In the genomic region with DNA sequence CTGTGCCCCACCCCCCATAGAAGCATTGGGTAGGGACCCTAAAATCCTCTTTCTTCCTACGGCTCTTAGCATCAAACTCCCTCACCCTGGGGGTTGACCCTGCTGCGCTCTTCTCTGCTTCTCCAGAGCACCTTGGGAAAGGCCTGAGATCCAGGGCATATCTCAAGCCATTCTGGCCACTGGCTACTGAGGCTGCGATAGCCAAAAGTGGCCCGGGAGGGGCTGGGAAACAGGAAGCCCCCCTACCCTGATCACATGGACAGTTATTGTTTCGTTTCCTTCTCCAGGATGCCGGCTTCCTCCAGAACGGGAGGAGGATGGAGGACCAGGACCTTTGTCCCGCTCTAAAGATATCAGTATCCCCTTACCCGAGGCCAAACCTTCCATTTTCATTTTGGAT, we compare ENCODE assay signal across 8 mouse cellular contexts. TPM values are rescaled to one million over a fixed set of nuclear protein-coding genes. Genes with fewer than 3 reads are reported as not detected.
DNase-seq lines count a peak whose midpoint lies in the region; ATAC-seq and TF ChIP-seq lines count a peak whose summit lies in the region.

A gene (minus strand): TSS at position 174 of the 400 bp plus-strand sequence.

- 0 out of 2 replicates have a peak within 1 kb of the TSS, but pooled peaks have one; percentile 6 for H3K27ac ChIP-seq in intestine, embryonic 15.5 days
- H3K27ac ChIP-seq in liver, postnatal 0 days (ENCODE audit: low read depth), result peak within 1 kb of the TSS; percentile 41
- H3K27ac ChIP-seq in stomach, embryonic 14.5 days (ENCODE audit: low read length), result peak within 1 kb of the TSS; percentile 52; the same call in 1 of the 2 replicates

- TF ChIP-seq EP300 in liver, postnatal 0 days (IDR thresholded peaks at IDR 0.05; ENCODE audit: low read depth), result no peak; the same call in 1 of the 2 replicates

- peak within 1 kb of the TSS; percentile 95 for H3K4me3 ChIP-seq in E14TG2a.4 (replicated peaks; ENCODE audit: low read length)
- H3K4me3 ChIP-seq in intestine, embryonic 15.5 days (replicated peaks), result peak within 1 kb of the TSS; percentile 75
- H3K4me3 ChIP-seq in liver, postnatal 0 days (ENCODE audit: low read depth, low read length), result peak within 1 kb of the TSS; percentile 98
- H3K4me3 ChIP-seq in stomach, embryonic 14.5 days (ENCODE audit: low read depth, low read length), result peak within 1 kb of the TSS; percentile 75

- no peak for TF ChIP-seq CTCF in E14TG2a.4 (conservative IDR thresholded peaks at IDR 0.05; ENCODE audit: low read length)
- TF ChIP-seq CTCF in liver, postnatal 0 days (IDR thresholded peaks at IDR 0.05; ENCODE audit: low read depth), result no peak

- H3K9ac ChIP-seq in intestine, embryonic 15.5 days, result no peak within 1 kb of the TSS
- no peak within 1 kb of the TSS for H3K9ac ChIP-seq in liver, postnatal 0 days (replicated peaks)
- H3K9ac ChIP-seq in stomach, embryonic 14.5 days (replicated peaks; ENCODE audit: low read depth, low read length), result no peak within 1 kb of the TSS

- DNase-seq in adrenal gland, adult 2 months, result peak; percentile 58
- no peak for DNase-seq in gonadal fat pad, adult 2 months (ENCODE audit: low read depth)
- DNase-seq in liver, postnatal 0 days, result no peak
- no peak for DNase-seq in spleen, postnatal 14 days (ENCODE audit: low spot score in 2 of 2)
- DNase-seq in frontal cortex, postnatal 36 days (ENCODE audit: low spot score in 2 of 2), result no peak

- H3K9me3 ChIP-seq in E14TG2a.4 (ENCODE audit: low read length), result no peaks in the 10 kb centered on the region
- H3K9me3 ChIP-seq in intestine, embryonic 15.5 days, result no peaks in the 10 kb centered on the region
- no peaks in the 10 kb centered on the region for H3K9me3 ChIP-seq in liver, postnatal 0 days (ENCODE audit: low read length)
- H3K9me3 ChIP-seq in stomach, embryonic 14.5 days (ENCODE audit: control insufficient read depth, low read depth, low read length), result no peaks in the 10 kb centered on the region

- no peak for ATAC-seq in intestine, embryonic 15.5 days
- ATAC-seq in liver, postnatal 0 days, result no peak
- ATAC-seq in stomach, embryonic 14.5 days (ENCODE audit: insufficient number of reproducible peaks, insufficient read depth, low FRiP score, low read depth), result no peak

- no peaks in the 10 kb centered on the region for H3K27me3 ChIP-seq in E14TG2a.4 (ENCODE audit: insufficient read depth, low read length)
- no peaks in the 10 kb centered on the region for H3K27me3 ChIP-seq in intestine, embryonic 15.5 days (replicated peaks)
- H3K27me3 ChIP-seq in liver, postnatal 0 days (ENCODE audit: insufficient read depth, low read length), result no peaks in the 10 kb centered on the region
- H3K27me3 ChIP-seq in stomach, embryonic 14.5 days (ENCODE audit: control insufficient read depth, insufficient read depth, low read length), result no peaks in the 10 kb centered on the region

- H3K4me2 ChIP-seq in intestine, embryonic 15.5 days (replicated peaks), result peak within 1 kb of the TSS; percentile 85
- H3K4me2 ChIP-seq in liver, postnatal 0 days (ENCODE audit: low read depth, low read length), result peak within 1 kb of the TSS; percentile 97
- peak within 1 kb of the TSS; percentile 74 for H3K4me2 ChIP-seq in stomach, embryonic 14.5 days (replicated peaks; ENCODE audit: low read depth, low read length)

- 80% methylated on average over 9 of the region's 9 CpGs for WGBS in intestine, embryonic 15.5 days
- 74% methylated on average over 9 of the region's 9 CpGs for WGBS in liver, postnatal 0 days (ENCODE audit: insufficient replicate concordance)
- 86% methylated on average over 9 of the region's 9 CpGs for WGBS in stomach, embryonic 14.5 days

- H3K36me3 ChIP-seq in E14TG2a.4 (ENCODE audit: insufficient read depth, low read length), result peaks cover 25% of the 10 kb centered on the region
- H3K36me3 ChIP-seq in intestine, embryonic 15.5 days, result peaks cover 11% of the 10 kb centered on the region
- H3K36me3 ChIP-seq in liver, postnatal 0 days (replicated peaks; ENCODE audit: insufficient read depth, low read length), result peaks cover 15% of the 10 kb centered on the region
- H3K36me3 ChIP-seq in stomach, embryonic 14.5 days (ENCODE audit: control insufficient read depth, insufficient read depth, low read length), result peaks cover 14% of the 10 kb centered on the region

- peaks cover 54% of the 10 kb centered on the region for H3K4me1 ChIP-seq in E14TG2a.4 (replicated peaks; ENCODE audit: low read depth, low read length)
- H3K4me1 ChIP-seq in intestine, embryonic 15.5 days (replicated peaks), result peaks cover 10% of the 10 kb centered on the region
- H3K4me1 ChIP-seq in liver, postnatal 0 days (ENCODE audit: insufficient read depth), result peaks cover 12% of the 10 kb centered on the region
- H3K4me1 ChIP-seq in stomach, embryonic 14.5 days (ENCODE audit: control insufficient read depth, insufficient read depth, low read length), result peaks cover 8% of the 10 kb centered on the region

RNA-seq across cellular contexts. Expression of the gene that starts here (rescaled TPM):
- 10 to 100 TPM; 11.9 to 16.8 TPM for total RNA-seq in adrenal gland, adult 2 months (2021)
- polyA plus RNA-seq in adrenal gland, adult 2 months (2012; rRNA removed), result 40.1 and 58.8 TPM in 2 replicates
- polyA plus RNA-seq in gonadal fat pad, adult 2 months (2012; rRNA removed), result 40.6 and 59.8 TPM in 2 replicates
- polyA plus RNA-seq in intestine, embryonic 15.5 days (2015; fragmentation: Nextera tagmentation; extraction: Ambion mirVana), result 8.8 and 10.8 TPM in 2 replicates
- 4.6 and 5.6 TPM in 2 replicates for polyA plus RNA-seq in liver, postnatal 0 days (2015; fragmentation: Nextera tagmentation; extraction: Ambion mirVana)
- polyA plus RNA-seq in stomach, embryonic 14.5 days (2014; fragmentation: Nextera tagmentation; extraction: Ambion mirVana), result 8.6 and 9.6 TPM in 2 replicates
